Mouse (Mus musculus): ENCODE results near the gene Alkbh1. TPM values are rescaled to one million over a fixed set of nuclear protein-coding genes. Genes with fewer than 3 reads are reported as not detected.

The Alkbh1 gene
- polyA plus RNA-seq, 1 experiment = 23.0 TPM

- no peak for DNase-seq (ENCODE audit: low spot score)
Measured at GRCm38 (mm10) chr12:87419974-87420485, 23.8 kb downstream of the Alkbh1 start.

DNA sequence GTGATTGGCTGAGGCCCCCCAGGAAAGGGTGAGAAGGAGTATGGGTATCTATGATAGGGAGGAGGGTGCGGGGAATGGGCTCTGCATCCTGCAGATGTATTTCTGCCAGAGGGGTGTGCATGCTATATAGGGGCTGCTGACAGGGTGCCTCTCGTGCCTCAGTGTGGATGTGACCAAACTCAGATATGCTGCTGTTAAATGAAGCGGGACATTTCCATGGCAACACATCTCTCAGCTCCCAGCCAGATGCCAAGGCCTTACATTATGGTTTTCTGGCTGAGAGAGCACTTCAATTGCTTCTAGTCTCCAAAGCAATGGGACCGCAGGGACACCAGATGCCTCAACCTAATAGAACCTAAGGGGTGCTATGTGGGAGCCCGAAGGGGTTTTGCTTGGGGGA, 24.9 kb downstream of the Alkbh1 start:
- DNase-seq (ENCODE audit: low spot score) = no peak

DNA sequence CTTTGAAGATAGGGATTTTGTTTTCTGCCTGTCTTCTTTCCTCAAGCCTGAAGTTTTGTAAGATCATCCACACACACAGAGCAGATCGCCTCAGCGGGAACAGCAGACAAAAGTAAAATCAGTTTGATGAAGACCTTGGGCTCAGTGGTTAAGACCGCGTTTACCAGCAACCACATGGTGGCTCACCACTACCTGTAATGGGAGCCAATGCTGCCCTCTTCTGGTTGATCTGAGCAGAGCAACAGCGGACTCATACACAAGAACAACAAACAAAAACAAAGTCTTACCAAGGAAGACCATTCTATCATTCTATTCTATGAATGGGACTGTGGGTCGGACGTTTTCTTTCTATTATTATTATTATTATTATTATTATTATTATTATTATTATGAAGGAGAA, 27.1 kb downstream of the Alkbh1 start:
- DNase-seq (ENCODE audit: low spot score) = no peak

DNA sequence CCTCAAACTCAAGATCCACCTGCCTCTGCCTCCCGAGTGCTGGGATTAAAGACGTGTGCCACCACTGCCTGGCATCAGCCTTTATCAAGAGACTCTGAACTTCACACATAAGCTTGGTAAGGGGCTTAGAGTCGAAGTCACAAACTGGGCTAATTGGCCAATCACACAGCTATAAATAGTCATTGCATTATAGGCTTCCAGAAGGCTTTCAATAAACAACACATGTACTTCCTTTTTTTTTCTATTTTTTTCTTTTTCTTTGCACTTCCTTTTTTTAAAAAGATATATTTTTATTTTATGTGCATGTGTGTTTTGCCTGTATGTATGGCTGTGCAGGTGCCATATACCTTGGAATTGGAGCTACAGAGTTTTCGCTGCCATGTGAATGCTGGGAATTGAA, 28.5 kb downstream of the Alkbh1 start:
- DNase-seq (ENCODE audit: low spot score) = no peak

DNA sequence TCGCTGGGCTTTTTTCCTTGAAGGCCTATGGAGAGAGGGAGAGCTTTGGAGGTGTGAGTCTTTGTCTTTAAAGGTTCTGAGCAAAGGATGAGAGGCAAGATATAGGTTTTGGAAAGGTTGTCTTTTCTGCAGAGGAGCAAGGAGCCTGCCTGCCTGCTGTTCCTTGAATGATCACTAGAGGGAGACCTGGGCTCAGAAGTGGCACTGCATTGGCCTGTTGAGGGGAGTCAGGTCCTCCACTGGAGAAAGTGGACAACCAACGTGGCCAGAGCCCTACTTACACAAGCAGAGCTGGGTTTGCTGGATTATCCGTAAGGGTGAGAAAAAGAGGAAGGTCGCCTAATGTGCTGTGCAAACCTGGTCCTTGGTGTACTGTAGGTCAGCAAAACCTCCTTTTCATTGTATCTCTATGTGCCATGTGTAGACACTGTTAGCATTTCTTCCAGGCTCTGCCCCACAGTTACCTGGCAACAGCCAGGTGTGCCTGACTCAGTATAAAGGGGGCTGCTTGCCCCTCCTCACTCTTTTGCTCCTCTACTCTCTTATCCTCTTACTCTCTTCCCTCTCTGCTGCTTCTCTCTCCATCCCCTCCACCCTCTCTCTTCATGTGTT, 30.5 kb downstream of the Alkbh1 start:
- DNase-seq (ENCODE audit: low spot score) = peak; percentile 38

DNA sequence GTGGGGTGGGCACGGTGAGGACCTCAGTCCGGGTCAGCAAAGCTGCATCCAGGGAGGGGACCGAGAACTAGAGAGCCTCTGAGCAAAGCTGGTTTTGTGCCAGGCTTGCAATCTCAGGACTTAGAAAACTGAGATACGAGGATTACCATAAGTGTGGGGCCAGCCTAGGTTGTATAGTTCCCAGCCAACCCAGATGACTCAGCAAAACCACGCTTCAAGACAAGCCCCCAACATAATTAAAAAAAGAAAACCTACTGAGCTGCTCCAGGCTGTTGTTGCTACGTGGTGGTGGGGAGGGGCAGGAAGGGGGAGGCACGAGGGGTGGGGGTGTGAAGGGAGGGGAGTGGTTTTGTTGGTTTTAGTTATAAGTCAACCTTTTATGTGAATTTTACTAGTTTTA, 32.8 kb downstream of the Alkbh1 start:
- no peak for DNase-seq (ENCODE audit: low spot score)

DNA sequence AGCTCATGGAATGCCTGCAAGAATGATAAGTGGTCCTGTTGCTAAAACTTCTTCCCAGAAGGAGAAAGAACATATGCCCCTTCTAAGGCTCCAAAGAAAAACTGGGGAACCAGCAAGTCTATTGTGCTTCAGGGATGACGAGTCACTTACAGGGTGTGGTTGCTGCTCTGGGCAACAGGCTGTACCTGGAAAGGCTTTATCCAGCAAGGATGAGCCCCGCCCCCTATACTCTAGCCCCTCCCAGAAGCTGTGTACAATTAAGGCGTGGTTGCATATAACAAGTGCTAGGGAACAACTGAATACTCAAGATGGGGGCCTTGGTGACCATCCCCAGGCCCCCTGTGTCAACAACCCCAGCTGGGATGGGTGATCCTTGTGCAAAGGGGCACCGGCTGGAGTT, 34.7 kb downstream of the Alkbh1 start:
- no peak for DNase-seq (ENCODE audit: low spot score)

DNA sequence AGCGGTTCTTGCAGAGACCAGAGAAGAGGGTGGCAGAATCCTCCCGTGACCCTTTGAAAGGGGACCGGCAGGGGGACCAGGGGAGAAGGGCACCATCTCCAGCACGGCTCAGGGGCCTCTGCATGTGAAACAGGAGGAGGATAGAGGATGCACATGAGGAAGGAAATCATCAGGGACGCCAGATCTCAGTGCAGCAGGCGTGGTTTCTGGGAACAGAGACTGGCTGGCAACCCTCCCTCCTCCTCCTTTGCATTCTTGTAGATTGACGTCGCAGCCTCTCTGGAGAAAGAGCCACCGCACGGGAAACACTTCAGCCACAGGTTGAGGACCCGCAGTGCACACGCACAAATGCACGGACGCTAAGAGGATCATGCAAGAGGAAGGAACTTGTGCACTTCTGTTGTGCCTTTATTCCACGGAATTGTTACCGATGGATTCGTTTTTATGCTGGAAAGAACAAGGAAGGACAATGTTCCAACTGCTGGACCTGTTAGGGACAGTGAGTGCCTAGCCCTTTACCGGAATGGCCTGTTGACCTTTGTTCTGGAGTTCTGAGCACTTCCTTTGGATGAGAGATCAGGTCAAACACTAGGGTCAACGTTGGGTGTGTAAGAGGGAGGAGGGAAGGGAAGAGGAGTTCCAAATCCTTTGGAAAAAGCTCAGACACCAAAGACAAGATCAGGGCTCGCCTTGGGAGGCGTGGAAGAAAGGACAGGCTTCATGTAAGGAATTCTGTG, 35.8 kb downstream of the Alkbh1 start:
- DNase-seq (ENCODE audit: low spot score) = no peak

DNA sequence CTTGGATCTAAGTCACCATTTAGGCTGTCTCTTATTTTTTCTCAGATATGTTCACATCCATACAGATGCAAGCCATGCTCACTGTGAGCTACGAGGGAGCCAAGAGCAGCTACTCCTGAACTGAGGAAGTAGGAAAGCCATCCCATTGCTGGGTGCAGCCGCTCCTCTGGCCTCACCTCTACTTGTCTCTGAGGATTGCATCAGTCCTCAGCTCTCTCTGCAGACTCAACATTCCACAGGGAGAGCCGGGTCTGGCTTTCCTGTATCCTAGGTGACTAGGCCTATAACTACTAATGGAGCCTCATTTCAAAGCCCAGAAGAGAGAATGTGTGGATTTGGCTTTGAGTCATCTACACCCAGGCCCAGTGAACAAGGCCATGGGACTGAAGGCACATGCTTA, 38.1 kb downstream of the Alkbh1 start:
- DNase-seq (ENCODE audit: low spot score) = no peak

DNA sequence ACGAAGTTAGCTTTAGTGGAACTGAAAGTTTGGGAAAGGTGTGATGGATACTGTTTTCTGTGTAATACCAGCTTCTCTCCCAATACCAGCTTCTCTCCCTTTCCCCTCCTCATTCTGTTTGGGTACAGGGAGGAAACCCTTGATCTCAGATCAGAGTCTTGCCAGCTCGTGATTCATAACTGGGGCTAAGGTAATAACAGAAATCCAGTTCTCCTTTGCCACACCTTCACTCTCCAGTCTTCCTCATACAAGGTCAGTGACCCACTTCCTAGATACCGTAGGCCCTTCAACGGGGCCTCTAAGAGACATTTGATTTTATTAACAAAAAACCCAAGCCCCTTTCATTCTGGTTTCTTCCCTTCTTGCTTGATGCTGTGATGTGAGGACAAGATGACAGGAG, 38.7 kb downstream of the Alkbh1 start:
- no peak for DNase-seq (ENCODE audit: low spot score)

DNA sequence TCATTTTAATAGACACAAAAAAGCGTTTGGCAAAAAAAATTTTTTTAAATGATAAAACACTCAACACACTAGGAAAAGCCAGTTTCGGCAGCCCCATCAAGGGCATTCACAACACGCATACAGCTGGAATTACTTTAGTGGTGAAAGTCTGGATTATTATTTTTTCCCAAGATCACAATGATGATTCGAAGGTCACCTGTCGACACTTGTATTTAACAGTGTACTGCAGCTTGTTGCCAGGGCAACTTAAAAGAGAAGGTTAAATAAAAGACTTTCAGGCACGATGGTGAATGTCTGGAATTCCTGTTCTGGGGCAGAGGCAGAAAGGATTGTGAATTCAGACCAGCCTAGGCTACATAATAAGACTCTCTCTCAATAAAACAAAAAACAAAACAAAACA, 41.9 kb downstream of the Alkbh1 start:
- DNase-seq (ENCODE audit: low spot score) = no peak

- peak; percentile 25 for DNase-seq (ENCODE audit: low spot score)
Measured at GRCm38 (mm10) chr12:87399119-87399819, 44.5 kb downstream of the Alkbh1 start.

- DNase-seq (ENCODE audit: low spot score) = no peak
Measured at GRCm38 (mm10) chr12:87397811-87398417, 45.9 kb downstream of the Alkbh1 start.

DNA sequence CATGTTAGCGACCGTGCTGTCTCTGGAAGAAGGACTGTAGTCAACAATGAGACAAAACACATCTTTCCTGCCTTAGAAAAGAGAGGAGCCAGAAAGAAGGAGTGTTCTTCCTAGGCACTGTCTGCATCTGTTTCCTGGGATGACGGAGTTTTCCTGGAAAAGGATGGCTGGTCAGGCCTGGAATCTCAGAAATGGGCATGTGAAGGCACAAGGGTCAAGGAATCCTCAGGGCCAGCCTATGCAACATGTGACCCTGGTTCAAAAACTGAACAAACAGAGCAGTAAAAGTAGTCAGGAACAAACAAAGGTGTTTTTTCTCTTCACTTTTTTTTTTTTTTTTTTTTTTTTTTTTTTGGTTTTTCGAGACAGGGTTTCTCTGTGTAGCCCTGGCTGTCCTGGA, 46.7 kb downstream of the Alkbh1 start:
- no peak for DNase-seq (ENCODE audit: low spot score)

DNA sequence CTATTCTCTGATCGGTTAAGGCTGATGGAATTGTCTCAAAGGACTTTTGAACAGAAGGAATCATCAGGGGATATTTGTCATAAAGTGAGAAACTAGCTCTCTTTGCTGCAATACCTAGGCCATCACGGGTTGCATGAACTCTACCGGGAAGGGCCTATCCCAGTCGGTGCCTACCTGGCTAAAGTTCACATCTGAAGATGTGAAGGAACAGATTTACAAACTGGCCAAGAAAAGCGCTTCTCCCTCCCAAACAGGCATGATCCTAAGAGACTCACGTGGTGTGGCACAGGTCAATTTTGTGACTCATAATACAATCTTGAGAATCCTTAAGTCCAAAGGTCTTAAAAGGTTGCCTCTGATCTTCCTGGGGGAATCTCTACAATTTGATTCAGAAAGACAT, 49.5 kb downstream of the Alkbh1 start:
- no peak for DNase-seq (ENCODE audit: low spot score)

DNA sequence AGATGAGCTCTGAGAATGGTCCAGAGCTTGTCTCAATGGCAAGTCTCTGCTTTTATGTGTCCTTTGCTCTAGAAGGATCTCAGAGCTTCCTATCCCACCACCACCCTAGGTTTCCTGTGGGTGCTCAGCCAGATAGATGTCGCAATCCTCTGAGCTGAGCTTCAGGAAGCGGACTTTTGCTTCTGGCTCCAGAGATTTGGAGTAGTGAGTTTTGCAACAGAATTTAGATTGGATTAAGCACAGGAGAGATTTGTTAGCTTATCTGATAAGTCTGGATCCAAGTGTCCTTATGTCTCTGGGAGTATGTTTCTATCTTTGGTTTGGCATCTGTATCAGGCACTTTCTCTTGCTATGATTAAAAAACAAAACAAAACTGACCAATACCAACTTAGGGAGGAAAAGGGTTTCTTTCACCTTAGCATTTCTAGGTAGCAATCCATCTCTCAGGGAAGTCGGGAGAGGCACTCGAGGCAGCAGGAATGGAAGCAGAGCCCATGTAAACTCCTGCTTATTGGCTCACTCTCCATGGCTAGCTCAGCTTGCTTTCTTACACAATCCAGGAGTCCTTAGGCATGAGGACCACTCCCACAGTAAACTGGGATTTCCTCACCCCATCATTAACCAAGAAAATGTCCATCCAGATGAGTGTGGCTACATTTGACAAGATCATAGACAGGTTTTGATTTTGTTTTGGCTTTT, 50.2 kb downstream of the Alkbh1 start:
- no peak for DNase-seq (ENCODE audit: low spot score)

GRCm38 (mm10) chr12:87391355-87391754, 52.5 kb downstream of the Alkbh1 start:
- DNase-seq (ENCODE audit: low spot score) = no peak

- DNase-seq (ENCODE audit: low spot score) = no peak
Measured at GRCm38 (mm10) chr12:87389231-87389630, 54.6 kb downstream of the Alkbh1 start.

- peak; percentile 99 for DNase-seq (ENCODE audit: low spot score)
Measured at GRCm38 (mm10) chr12:87388122-87388774, 55.6 kb downstream of the Alkbh1 start, which contains the start of gene Sptlc2. Sptlc2 (minus strand) TSS chr12:87388355.

DNA sequence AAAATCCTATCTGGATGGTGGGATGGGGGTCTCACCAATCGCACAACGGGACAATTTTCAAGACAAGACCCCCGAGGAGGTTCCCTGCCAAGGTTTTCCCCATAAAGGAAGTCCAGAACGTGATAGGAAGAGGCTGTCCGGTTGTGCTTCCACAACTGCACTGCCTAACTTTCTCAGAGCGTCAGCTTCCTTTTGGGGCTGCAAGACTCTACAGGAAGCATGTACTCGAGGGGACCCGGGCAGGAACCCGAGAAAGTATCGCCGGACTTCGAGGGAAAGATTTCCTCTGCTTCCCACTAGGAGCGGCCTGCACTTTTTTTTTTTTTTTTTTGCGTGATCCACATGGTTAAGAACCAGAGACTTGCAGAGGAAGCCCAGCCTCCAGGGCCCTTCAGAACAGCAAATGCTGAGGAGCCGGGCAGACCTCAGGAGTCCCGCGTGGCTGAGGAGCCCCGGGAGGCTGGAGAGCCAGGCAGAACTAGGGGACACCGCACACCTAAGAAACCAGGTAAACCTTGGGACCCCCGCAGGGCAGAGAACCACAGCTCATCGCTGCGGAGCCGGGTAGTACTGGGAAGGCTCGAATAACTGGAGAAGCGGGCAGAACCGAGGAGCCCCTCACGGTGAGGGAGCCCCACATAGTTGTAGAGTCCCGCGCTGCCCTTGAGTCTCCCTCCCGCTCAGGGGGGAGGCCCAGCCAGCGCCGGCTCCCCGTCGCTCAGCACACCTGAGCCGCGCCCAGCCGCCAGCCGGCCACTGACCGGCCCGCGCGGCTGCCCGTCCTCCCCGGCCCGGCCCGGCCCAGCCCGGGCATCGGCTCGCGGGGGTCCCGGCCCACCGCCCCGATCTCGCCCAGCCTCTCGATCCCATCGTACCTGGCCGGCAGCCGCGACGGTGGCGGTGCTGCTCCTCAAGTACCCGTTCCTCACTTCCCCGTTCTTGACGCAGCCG, 56.4 kb downstream of the Alkbh1 start:
- no peak for DNase-seq (ENCODE audit: low spot score)

Measured in urinary bladder, adult 2 months (tissue).